Mouse (Mus musculus): Measurements from ENCODE around the gene Stat6.

Stat6 gene

DNA sequence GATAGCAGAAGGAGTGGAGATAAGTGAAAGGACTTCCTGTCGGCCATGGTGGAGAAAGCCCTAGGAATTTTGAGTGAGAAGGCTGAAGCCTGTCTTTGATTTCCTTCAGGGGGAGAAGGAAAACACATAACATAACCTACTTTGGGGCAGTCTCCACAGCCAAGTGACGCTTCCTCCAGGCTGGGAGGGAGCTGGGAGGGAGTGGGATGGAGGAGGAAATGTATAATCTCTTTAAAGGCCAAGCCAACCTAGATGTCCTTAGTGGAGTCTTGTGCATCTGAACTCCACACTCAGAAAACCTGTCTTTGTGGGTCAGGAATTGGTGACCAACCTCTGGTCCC is 27.8 kb upstream of the Stat6 start:
- no peak for DNase-seq (ENCODE audit: low spot score in 2 of 2)

DNA sequence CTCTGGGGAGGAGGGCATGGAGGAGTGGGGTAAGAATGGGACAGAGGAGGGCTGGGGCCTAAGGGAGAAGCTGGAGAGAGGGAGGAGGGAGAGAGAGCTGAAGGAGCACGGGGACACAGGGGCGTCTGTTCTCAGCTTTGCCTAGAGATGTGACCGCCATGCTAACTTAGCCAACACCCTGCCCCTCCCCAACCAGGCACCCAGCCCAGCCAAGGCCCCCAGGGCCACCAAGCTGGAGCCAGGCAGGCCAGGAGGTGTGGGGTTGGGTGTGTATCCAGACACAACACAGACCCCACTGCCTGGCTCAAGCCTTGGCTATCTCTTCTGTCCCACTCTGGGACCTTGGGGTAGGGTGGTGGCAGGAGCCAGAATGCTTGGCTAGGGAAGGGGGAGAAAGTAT is 27.2 kb upstream of the Stat6 start:
- no peak for DNase-seq (ENCODE audit: low spot score in 2 of 2)

DNA sequence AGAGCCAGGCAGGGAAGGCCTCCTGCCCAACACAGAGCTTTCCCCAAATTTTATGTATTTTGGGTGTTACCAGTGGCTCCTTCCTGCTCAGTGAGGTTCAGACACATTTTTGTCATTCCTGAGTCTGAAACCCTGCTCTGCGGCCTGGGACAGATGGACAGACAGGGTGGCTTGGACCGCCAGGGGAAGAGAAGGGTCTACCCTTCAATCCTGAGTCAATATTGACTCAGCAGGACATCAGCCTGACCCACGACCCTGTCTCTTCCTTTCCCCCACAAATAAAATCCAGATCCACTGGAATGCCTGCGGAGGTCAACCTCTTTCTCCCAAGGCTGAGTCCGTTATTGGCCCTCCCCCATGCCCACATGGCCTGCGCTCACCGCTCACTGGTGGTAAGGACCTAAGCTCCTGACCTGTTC is 26.5 kb upstream of the Stat6 start:
- no peak for DNase-seq (ENCODE audit: low spot score in 2 of 2)

DNA sequence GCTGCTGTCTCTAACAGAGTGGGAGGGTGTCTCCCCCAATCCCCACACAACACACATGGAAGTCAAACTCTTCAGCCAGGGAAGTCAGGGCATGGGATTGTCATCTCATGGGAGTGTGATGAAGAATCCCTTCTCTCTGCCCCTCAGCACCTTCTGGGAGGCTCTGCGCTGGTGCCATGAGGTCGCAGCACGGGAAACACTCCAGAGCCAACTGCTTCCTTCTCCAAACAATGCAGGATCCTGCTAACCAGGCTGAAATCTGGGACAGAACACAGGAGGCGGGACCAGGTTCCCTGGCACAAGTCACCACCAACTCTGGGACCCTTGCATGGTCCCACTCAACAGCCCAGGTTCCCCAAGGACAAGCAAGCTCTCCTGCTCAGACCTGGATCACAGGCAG is 25.5 kb upstream of the Stat6 start:
- DNase-seq (ENCODE audit: low spot score in 2 of 2) = no peak

- no peak for DNase-seq (ENCODE audit: low spot score in 2 of 2)
These were observed 24.6 kb upstream of the Stat6 start for GRCm38 (mm10) chr10:127618173-127618572.

DNA sequence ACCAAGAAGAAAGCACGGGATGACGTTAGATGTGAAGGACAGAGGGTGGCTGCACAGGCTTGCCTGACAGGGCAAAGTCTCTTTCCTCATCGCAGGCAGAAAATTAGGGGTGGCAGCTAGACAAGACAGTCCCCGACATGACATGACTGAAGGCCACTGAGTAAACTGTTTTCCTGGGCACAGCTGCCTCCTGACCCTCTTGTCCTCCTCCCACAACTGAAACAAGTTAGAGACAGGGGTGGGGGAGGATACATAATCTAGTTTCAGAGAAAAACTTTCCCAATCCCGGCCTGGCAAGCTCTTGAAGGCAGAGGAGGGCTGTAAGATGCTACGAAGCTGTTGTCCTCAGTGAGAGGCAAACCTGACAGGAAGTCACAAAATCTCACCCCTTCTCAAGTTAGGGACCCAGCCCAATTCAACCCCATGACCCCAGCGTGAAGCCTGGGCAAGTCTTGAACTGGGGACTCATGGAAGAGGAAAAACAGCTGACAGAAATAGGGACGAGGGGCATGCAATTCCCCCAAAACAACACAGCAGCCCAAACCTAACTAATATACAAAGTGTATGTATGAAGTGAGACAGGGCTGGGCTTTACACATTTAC is 23.6 kb upstream of the Stat6 start:
- no peak for DNase-seq (ENCODE audit: low spot score in 2 of 2)

DNA sequence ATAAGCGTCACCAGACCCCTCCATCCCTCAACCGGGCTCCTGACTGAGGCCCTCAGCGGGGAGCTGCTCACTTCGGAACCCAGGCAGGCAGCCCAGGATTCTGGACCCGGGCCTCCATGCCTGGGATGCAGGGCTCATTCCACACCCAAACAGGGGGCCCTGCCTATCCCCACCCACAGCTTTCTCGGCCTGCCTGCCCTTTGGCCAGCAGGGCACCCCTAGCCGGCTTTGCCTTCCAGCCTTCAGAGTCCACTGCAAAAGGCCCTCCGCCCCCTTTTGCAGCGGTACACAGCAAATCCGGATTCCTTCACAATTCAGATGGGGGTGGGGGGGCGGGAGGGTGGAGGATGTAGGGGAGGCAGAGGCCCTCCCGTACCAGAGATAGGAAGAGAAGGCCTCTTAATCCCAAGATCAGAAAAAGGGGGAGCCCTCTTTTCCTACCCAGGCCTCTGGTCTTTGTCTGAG is 22.8 kb upstream of the Stat6 start:
- no peak for DNase-seq (ENCODE audit: low spot score in 2 of 2)

DNA sequence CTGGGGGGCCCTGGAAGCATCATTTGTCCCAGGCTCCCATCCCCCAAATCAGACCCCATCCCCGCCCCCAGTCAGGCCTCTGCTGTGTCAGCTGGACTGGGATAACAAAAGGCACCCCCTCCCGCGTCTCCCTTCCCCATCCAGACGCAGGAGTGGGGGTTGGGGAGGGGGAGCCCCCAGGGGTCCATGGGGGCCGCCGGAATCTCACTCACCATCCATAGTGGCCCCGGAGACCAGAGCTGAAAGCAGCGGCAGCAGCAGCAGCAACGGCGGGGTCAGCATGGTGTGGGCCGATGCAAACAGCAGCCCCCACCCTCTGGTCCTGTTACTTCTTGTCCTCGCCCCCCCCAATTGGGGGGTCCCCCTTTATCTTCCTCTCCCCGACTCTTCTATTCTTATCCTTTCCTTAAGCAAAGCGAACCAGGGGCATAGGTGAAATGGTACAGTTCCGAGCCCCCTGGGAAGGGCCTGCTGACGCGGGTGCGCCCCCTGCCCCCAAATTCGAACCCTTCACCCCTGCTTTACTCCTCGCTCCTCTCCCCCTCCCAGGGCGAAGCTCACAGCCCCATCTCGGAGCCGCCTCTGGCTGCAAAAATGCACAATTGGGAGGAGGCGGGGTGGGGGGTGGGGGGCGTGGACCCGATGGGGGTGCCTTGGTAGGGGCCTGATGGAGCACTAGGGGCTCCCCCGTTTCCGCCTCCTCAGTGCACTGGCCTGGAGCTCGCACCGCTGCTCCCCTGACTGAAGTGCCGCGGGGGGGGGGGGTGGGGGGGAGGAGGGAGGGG is 22.2 kb upstream of the Stat6 start, which contains the start of gene Lrp1:
Gene Lrp1, minus strand, starts transcription at position 743 of the 785 bp plus-strand sequence.
- DNase-seq (ENCODE audit: low spot score in 2 of 2) = no peak

DNA sequence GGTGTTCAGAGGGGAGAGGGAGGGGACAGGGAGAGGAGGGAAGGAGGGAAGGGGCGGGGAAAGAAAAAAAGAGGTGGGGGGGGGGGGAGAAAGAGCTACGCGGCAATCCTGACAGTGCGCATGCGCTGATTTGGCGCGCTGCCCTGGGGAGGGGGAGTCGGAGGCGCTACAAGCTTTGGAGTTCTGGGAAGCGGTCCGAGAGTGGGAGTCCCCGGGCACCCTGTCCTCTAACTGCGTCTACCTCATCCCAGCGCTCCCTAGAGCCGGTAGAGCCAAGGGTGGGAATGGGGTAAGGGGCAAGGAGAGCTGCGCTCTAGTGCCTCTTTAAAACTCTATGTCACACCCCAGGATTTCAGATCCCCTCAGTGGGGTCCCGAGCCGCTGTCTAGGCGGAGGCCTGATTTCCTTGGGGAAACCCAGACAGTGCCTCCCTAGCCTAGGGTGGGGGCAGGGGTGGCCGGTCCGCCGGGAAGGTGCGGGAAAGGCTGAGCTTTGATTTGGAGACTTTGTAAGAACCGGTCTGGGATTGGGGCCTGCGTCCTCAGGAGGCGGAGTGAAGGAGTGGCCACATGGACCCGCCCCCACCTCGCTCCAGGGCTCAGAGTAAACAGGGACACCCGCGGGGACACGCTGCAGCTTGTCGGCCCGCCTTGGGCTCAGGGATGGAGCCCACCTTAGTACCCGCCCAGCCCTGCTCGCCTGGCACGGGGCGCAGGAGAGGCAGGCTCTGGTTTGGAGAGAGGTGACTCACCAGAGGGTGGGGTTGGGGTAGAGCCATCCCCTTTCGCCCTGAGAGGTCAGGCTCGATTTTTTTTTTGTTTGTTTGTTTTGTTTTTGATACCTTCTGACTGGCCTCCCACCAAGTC is 21.4 kb upstream of the Stat6 start:
- peak; percentile 92 to 96 for DNase-seq (ENCODE audit: low spot score in 2 of 2)

DNA sequence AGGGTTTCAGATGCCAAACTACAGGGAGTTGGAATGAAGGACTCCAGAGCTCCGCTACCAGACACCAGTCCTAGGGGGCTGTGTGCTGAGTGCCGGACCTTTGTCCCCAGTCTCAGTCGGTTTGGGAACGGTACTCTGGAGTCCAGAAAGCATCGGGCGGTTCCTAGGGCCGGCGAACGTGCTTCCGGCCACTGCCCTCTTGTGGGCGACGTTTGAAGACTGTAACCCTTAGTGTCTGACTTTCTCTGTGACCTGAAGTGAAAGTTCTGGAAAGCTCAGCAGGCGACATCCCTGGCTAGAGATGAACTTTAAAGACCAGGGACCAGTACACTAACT is 20.8 kb upstream of the Stat6 start:
- peak; percentile 74 to 81 for DNase-seq (ENCODE audit: low spot score in 2 of 2)

DNA sequence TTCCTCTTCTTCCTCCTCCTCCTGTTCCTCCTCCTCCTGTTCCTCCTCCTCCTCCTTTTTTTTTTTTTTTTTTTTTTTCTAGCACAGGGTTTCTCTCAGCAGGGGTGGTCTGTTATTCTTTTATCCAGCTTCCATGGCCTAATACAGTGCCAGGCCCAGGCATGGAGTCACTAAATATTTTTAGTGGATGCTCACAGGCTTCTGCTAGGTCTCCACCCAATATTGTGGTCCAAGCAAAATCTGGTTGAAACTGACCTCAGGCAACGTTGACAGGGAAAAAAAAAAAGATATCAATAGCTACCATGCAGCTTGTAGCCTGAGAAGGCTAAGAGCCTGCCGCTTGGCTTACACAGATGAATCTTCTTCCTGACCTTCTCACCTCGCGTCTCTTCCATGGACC is 20.1 kb upstream of the Stat6 start:
- no peak for DNase-seq (ENCODE audit: low spot score in 2 of 2)

GRCm38 (mm10) chr10:127623439-127624216 is 19.2 kb upstream of the Stat6 start:
- DNase-seq (ENCODE audit: low spot score in 2 of 2) = no peak

- no peak for DNase-seq (ENCODE audit: low spot score in 2 of 2)
These were observed 16.4 kb upstream of the Stat6 start for GRCm38 (mm10) chr10:127626433-127626832.

DNA sequence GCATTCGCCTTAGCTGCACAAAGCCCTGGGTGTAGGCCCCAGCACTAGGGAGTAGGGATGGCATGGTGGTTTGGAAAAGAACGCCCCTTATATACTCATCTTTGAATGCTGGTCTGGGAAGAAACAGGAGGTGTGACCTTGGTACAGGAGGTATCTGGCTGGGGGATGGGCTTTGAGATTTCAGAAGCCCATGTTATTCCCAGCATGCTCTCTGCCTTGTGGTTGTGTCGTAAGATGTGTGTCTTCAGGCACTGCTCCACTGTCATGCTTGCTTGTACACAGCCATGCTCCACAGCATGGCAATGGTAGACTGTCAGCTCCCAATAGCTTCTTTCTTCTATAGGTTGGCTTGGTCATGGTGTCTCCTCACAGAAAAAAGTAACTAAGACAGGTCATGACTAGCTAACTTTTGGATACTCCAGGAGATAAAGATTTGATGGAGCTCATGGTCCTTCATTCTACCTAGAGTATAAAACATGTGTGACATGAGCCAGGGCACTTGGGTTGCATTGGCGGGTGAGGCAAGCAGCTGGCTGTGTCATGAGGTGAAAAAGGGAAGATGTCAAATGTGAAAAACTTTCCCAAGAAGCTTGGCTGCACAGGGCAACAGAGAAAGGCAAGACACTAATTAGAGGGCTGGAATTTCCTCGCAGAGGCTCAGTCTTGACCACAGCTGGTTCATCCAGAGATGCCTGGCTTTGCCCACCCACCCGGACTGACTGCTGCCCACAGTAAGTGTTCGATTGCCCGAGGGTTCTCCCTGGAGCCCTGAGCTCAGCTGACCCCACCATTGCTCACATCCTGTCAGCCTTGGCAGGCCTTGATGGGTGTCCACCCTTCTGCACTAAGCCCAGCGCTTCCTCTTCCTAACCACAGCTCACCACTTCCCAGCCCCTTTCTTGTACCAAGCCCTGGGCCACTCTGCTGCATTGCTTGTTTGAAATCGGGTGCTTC is 11.2 kb upstream of the Stat6 start:
- no peak for DNase-seq (ENCODE audit: low spot score in 2 of 2)

GRCm38 (mm10) chr10:127632668-127633271 is 10.0 kb upstream of the Stat6 start:
- no peak for DNase-seq (ENCODE audit: low spot score in 2 of 2)

DNA sequence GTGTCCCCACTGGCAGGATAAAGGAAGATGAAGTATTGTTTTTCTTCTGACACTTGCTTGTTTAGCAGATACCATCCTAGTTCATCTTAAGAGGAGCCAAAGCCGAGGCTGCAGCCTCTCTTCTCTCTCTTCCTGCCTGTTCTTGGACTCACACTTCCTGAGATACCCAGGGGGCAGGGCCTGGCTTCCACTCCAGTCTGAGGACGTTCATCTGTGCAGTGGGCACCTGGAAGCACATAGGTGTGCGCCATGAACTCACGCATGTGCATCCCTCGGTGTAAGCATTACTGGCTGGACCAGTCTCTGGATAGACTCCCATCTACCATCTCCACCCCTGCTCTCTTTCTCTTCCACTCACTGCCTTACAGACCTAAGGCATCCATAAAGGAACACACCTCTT is 2.4 kb upstream of the Stat6 start:
- DNase-seq (ENCODE audit: low spot score in 2 of 2) = no peak

DNA sequence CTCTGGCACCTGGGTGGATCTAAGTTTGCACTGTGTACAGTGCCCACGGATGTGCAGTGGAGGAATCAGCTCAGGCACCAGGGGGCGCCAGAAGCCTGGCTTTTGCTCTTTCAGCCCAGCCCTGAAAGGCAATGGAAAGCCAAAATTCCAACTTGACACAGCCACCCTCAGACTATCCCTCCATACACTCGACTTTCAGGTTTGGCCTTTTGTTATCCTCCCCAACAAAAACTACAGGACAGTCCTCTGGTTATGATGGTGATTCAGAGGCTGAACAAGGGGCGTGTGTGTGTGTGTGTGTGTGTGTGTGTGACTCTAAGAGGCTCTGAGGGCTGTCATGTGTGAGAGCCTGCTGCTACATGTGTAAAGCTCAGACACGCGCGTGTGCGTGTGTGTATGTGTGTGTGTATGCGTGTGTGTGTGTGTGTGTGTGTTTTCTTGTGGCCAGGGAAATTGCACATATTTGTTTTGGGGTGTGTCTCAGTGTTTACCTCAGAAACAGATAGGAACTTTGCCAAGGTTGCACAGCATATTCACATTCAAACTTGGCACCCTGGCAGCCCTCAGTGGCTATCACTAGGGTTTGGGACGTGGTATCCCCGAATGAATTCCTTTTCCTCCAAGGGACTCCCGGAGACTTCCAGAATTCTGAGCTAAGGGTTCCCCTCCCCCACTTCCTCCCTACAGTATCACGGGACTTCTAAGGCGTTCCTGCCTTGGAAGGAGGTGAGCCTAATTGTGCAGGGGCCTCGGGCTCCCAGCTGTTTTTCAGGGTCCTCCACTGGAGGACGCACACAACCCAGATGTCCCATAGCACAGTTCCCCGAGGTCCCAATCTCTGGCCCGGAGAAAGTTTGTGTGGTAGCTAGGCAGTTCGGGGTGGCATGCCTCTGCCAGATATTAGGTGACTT is 670 bp upstream of the Stat6 start:
- DNase-seq (ENCODE audit: low spot score in 2 of 2) = peak; percentile 74 to 83

DNA sequence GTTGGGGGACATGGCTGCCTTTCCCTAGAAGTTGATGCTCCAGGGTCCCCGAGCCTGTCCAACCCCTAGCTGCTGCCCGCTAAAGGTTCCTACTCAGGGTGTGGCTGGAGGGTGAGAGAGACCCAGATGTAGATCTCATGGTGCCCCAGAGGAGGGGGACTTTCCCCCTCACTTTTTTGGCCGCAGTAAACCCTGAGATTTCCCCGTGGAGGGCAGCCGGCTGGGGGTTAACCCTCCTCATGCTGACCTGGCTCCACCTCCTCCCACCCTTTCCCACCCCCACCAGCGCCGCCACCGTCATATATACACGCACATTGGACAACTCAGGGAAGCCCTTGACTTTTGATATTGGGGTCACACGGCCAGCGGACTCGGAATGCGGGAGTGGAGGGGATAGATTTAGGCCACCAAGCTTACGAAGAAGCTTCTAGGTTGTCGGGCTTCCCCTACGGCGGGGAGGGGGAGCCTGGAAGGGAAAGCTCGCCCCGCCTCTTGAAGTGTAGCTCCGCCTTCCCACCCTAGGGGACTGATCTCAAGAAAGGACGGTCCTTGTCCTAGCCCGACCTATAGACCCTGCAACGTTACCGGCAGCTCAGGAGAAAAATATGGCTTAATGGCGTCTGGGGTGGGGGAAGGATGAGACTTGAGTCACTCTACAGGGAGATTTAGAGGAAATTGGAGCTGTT is 910 bp downstream of the Stat6 start:
- peak in 1 of 2 experiments; percentile 84 for DNase-seq (ENCODE audit: low spot score in 2 of 2)

- no peak for DNase-seq (ENCODE audit: low spot score in 2 of 2)
These were observed 3.0 kb downstream of the Stat6 start for GRCm38 (mm10) chr10:127645791-127646190.
